Mouse (Mus musculus) gastrocnemius, postnatal 4 days (tissue): ENCODE measurements around the gene Mvb12b. TPM values are rescaled to one million over a fixed set of nuclear protein-coding genes. Genes with fewer than 3 reads are reported as not detected.
"Not testable (repeated sequence)": the region's sequence is repeated elsewhere in the genome, so short reads cannot be mapped to it uniquely, and the experiment has no call there.

ENCODE experiments used
- DNase-seq, 2 experiments: peaks; one replicate each; pipeline ENCODE4 v3.0.0; 2021 to 2022; ENCODE audit warnings: low spot score in 2 of 2, mixed read lengths in 2 of 2
- long read RNA-seq, 2 experiments: library from polyadenylated mRNA; stranded (forward); transcript quantifications; one replicate each; pipeline ENCODE4 v2.0.0; 2021
- total RNA-seq, 2 experiments: library from RNA; stranded (reverse); gene quantifications; 2 replicates each; pipeline ENCODE4 v1.2.3; 2021

Mvb12b gene
- total RNA-seq: 10 to 100 TPM; 33.3 to 36.7 TPM
- long read RNA-seq, experiment 1, partial matches to known transcripts: 1 of 3 reads
- long read RNA-seq, experiment 1, other reads (novel, unspliced or antisense): 2 of 3 reads
- long read RNA-seq, experiment 2, partial matches to known transcripts: 0 of 1 reads
- long read RNA-seq, experiment 2, other reads (novel, unspliced or antisense): 1 of 1 reads

DNA sequence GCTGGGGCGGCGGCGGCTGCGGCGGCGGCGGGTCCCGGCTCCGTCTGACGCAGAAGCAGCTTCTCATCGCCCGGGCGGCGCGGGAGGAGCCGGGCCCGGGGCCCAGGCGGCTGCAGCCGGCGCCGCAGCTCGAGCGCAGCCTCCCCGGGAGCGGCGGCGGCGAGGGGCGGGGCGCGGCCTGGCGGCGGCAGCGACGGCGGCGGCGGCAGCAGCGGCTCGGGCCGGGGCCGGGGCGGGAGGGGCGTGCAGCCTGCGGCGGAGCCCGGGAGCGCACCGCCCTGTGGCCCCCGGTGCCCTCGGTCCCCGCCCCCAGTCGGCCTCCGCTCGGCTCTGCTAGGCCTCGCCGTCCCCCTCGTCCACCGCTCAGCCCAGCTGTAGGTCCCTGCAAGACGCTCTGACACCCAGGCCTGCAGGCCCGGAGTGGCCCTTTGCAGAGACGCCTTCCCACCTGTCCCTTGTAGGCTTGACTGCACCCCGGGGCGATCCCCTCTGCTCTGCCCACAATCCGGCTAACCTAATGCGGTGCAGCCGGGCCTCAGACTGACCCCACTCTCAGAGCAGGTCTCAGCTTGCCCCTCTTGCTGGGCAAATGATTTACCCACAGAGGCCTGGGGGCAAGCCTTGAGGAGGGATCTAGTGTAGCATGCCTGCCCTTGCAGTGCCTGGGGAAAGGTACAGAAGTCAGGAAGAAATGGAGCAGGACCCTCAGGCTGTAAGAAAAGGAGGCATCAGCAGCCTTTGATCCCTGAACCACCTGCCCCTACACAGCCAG lies at the start of gene Mvb12b:
Mvb12b (minus strand) TSS at position 619 of the 772 bp plus-strand sequence.
- DNase-seq: peak; percentile 48 to 72

GRCm38 (mm10) chr2:33935756-33936155 lies 48.0 kb upstream of the Mvb12b start:
- no peak for DNase-seq

GRCm38 (mm10) chr2:33933606-33934510 lies 46.1 kb upstream of the Mvb12b start:
- no peak for DNase-seq

- DNase-seq: no peak
Observed at GRCm38 (mm10) chr2:33931161-33931560, 43.4 kb upstream of the Mvb12b start.

GRCm38 (mm10) chr2:33925288-33925687 lies 37.5 kb upstream of the Mvb12b start:
- no peak for DNase-seq

DNA sequence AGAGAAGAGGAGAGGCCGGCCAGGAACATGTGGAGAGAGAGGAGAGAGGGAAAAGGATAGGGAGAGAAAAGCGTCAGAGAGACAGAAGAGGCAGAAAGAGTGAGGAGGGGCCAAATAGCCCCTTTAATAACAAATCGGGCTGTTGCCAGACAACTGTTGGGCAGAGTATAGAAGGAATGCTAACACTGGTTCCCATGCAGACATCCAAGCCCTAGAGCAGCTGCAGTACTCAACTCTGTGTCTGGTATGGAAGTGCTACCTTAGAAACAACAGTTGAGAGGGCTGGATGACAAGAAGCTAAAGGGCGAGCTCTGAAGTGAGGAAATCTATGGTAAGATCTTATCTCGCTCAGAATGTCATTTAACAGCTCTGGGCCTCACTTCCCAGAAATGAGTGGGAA lies 35.7 kb upstream of the Mvb12b start:
- no peak for DNase-seq

DNA sequence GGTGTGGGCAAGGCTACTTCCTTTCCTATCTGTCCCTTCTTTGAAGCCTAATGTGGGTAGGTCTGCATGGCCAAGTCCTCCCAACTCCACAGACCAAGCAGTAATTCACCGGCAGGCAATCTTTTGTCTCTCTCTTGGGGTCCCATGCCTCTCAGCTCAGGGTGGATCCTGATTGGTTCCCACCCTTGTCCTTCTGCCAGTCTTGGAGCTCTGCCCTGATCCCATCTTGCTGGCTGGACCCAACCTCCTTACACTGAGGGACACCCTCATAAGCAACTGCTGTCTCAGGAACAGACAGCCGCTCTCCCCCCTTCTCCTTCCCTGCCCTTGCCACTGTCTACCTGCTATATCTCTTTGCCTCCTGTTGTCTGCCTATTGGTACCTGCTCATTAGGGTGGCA lies 34.7 kb upstream of the Mvb12b start:
- no peak for DNase-seq

GRCm38 (mm10) chr2:33919934-33920615 lies 32.3 kb upstream of the Mvb12b start:
- DNase-seq: peak in 1 of 2 experiments; percentile 51

- DNase-seq: no peak
Observed at GRCm38 (mm10) chr2:33918824-33919223, 31.1 kb upstream of the Mvb12b start.

GRCm38 (mm10) chr2:33918318-33918717 lies 30.6 kb upstream of the Mvb12b start:
- DNase-seq: peak in 1 of 2 experiments; percentile 55

DNA sequence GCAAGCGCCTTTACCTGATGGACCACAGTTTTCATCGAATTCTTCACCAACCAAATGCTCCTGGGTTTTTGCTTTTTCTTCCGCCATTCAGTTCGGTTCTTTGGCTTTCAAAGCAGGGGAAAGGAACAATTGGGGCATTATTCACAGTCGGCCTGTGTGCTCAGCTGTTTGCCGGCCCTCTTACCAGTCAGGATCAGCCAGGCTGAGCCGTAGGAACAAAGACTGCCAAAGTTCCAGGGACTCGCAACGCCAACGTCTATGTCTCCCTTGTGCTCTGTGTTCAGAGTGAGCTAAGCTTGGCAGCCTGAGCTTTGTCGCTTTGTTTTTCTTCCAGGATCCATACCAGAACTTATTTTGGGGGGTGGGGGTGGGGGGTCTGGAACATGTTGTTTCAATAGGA lies 28.9 kb upstream of the Mvb12b start:
- DNase-seq: no peak

DNA sequence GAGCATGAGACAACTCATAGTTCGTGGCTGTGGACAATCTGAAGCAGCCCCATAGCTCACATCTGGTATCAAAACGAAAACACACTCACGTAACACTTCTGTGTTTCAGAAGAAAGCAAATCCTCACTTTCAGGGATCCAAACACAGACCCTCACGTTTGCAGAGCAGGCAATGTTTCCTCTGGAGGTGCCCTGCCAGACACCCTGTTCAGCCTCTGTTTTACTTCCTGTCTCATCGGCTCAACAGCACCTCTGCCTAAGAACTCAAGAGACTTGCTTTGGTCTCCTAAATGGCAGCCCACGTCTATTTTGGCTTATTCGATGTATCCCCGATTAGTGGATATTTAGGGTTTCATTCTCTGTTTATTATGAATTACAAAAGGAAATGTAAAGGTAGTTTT lies 27.3 kb upstream of the Mvb12b start:
- DNase-seq: no peak

- no peak for DNase-seq
Observed at GRCm38 (mm10) chr2:33914334-33914733, 26.6 kb upstream of the Mvb12b start.

- DNase-seq: not testable (repeated sequence)
Observed at GRCm38 (mm10) chr2:33913598-33913997, 25.9 kb upstream of the Mvb12b start.

DNA sequence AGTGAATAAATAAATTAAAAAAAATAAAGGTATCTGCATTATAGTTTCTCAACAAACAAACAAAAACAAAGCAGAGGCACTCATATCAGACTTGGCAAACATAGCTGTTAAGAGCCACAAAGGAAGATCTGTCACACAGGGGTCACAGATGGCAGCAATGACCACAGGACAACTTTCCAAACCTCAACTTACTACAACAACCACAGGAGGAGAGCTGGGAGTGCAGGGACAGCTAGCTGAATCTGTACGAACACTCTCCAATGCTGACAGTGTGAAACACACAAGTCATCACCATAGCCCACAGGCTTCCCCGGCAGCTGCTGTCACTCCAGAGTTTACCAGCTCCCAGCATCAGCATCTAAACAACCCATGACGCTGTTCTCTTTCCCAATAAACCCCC lies 25.0 kb upstream of the Mvb12b start:
- no peak for DNase-seq

GRCm38 (mm10) chr2:33908374-33908773 lies 20.6 kb upstream of the Mvb12b start:
- no peak for DNase-seq

- no peak for DNase-seq
Observed at GRCm38 (mm10) chr2:33907174-33907573, 19.4 kb upstream of the Mvb12b start.

GRCm38 (mm10) chr2:33895829-33896228 lies 8.1 kb upstream of the Mvb12b start:
- no peak for DNase-seq

- DNase-seq: no peak
Observed at GRCm38 (mm10) chr2:33893151-33893550, 5.4 kb upstream of the Mvb12b start.

DNA sequence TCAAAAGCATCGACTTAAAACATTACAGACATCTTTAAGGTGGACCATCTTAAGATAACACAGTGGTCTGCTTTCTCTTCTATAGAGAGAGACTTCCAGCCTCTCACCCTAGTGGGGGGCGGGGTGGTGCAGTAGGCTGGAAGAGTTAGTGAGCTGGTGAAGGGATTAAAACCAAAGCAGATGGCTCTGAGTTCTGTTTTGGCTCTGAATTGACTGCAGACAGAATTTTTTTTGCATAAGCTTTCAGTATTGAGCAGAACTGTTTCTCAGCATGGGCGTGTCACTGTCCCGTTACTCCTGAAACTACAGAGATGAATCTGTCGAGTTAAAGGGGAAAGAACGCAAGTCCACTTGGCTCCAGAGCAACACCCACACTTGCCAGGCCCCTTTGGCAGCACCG lies 4.6 kb upstream of the Mvb12b start:
- DNase-seq: no peak

GRCm38 (mm10) chr2:33888100-33888385 lies 297 bp upstream of the Mvb12b start:
- DNase-seq: no peak
